Mouse (Mus musculus): ENCODE results near the gene Fam71e2.

The Fam71e2 gene

DNA sequence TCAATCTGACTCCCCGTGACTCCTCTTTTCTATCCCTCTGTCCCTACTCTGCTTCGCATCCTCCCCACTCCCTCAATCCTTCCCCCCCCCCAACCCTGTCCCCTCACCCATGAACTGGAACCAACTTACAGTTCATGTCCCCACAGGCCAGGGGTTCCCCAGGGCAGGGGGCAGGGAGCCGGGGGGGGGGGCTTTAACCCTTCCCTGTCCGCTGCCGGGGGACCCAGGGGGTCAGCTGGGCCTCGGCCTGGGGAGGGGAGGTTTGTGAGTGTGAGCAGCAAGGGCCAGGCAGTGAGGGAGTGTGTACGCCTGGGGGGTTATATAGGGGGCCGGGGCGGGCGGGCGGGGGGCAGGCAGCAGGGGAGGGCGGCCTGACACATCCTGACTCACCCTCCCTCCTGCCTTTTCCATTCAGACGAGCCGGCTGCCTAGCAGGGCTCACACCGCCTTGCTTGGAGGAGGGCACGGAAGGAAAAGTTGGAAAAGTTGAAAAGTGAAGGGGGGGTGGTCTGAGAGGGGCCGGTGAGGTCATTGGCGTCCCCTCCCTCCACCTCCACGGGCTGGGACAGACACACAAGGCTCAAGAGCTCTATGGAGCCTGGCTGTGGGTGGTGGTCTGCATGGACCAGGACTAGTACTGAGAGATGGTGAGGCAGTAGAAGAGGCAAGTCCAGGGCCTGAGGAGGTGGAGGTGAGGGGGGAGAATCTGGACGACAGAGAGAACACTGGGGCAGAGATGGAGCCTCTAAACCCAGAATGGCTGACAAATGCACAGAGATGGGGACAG, 6.9 kb upstream of the Fam71e2 start:
- DNase-seq: no peak

DNA sequence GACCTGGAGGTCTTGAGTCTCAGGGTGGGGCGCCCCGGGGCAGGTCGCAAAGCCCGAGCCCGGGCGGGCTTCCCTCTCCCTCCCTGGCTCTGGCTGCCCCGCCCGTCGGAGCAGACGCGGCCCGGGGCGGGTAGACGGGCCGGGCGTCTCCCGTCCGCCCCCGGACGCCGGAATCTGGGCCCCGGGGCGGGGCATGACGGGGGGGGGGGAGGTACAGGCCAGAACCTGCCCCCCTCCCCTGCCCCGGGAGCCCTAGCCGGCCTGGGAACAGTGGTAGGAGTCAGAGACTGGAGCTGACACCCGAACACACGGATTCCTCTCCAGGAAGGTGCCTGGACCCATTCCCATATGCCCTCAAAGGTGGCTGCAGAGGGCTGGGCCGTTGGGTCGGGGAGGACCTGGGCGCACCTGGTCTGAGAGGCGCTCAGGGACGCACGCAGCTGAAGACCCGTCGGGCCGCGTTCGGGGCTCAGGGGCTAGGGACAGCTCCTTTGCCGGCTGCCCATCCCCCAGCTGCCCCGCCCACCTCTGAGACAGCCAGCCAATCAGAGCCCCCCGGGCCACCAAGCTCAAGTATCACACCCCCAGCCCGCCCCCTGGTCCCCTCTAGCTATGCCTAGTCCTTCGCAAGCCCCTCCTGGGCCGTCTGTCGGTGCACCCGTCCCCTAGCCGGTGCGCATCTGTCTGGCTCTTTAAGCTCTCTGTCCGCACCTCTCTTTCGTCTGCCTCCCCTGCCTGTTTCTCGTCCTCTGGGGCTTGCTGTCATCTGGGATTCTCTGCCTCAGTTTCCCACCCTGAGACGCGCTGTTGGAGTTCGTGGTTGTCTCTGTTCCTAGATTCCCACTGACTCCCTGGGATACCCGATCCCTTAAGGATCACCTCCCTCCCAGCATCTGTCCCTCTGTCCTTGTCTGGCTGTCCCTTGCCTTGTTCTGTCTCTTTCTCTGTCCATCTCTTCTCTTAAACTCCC, 6.0 kb upstream of the Fam71e2 start:
- DNase-seq: peak; percentile 88

DNA sequence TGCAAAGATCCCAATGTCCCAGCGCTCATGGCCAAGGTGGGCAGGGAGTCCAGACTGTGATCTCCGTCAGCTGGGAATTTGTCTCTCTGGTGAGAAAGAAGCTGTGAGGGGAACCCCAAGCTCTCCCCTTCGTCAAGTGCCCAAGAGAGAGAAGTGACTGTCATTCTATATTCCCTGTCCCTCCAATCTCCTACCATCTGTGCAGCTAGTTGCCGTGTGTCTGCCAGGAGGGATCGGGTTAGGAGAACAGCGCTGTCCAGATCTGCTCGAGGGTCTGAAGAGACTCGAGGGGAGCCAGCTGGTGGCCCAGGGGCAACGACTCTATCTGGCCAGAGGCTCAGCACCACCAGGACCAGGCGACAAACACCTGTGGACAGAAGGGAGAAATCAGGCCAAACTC, 5.0 kb upstream of the Fam71e2 start:
- DNase-seq: no peak

DNA sequence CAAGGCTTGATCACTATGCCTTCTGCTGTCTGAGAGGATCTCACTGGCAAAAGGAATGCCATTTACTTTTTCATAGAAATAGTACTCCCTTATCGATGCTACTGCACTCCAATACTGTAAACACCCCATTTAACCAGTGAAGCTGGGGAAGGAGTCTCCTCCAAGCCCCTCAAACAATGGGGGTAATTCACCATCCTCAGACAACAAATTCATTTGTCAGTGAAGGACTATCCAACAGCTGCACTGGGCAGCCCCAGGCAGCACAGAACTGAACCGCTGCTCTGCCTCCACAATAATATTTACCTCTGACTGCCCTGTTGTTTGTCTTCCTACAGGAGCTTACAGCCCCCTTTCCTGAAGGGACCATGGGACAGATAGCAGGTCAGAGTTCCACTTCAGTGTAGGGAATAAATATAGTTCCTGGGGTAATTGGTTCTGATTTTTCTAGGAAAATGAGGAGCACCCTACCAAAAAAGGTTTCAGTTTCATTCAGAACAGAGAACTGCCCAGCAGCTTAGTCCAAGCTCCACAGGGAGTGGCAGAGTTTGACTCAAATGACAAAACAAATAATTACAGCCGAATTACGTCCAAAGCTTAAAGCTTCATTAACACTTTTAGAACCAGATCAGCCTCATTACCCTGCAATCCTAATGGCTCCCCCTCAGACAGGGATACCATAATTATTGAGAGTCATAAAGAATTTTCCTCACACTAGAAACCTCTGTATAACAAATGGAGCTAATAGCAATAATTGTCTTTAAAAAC, 6.0 kb downstream of the Fam71e2 start:
- DNase-seq: no peak

DNA sequence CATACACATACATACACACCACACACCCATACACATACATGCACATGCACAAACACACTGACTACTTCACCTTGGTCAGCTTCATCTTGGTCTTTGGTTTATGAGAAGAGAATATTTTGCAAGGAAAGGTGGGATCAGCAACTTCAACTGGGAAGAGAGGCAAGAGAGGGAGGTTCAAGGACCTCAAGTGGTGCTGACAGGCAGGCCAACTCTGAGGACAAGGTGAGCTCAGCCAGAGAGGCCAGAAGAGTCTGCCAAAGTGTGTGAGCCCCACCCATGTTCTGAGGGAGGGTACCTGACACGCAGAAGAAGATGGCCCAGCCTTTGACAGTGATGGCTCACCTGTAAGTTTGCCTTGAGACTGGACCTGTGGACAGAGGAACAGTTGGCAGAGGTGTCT, 11.4 kb downstream of the Fam71e2 start:
- no peak for DNase-seq

DNA sequence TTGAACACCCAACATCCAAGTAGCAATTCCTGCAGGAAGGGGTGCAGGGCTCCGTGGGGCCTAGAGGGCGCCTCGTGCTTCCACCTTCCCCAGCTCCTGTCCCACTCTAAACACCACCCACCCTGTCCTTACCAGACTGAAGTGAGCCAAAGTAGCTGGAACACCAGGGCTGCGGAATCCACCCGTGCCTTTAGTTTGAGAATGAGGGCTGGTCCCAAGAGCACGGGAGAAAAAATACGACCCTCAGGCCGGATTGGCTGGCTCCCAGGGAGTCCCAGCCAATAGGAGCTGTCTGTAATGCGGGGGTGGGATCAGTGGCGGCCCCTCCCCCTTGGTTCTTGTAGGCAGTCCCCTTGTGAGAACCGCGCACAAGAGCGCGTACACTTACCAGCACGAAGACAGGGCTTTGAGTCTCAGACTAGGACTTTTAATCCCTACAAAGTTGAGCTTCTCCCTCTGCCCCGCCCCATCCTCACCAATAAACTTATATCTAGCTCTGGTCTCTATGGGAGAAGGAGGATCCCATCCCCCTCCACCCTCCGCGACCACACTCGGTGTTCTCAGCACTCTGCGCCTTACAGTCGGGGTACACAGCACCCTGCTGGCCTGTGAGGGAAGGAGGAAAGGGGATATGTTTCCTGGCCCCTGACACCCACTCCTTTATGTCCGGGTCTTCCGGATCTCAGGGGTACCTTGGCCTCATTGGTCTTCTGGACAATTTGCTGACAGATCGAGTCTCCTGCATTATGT, 18.1 kb downstream of the Fam71e2 start, which contains the start of gene Cox6b2:
Cox6b2 (minus strand) TSS at position 274 of the 750 bp plus-strand sequence.
- peak; percentile 94 for DNase-seq

DNA sequence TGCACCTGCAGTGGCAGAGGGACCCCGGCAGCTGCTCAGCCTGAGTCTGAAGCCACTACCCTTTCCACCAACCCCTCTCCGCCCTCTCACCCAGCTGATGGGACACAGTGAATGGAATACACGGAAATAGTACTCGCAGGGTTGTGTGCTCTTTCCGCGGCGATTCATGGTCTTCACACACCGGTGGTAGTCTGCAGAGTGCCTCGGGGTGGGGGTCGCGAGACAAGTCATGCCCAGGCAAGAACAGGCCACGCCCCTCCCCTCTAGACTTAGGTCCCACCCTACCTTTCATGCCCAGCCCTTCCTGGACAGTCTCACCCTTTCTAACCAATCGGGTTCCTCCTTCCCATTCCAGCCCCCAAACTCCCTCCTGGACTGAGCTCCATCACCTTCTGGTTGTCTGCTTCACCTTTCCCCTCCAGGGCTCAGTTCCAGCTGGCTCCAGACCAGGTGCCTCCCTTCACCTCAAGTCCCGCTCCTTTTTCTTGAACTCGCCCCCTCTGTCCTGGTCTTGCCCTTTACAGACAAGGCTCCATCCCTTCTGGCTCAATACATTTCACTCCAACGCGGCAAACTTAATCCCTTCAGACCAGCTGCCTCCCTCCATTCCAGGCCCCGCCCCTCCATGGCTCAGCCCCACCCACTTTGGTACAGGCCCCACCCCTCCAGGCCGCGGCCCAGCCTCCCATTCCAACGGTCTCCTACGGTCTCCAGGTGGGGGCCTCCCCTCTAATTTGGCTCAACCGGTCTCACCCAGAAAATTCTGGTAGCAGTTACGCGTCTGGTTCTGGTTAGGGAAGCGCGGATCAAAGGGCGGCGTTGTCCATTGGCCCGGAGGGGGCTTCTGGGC, 18.9 kb downstream of the Fam71e2 start:
- DNase-seq: peak; percentile 71

DNA sequence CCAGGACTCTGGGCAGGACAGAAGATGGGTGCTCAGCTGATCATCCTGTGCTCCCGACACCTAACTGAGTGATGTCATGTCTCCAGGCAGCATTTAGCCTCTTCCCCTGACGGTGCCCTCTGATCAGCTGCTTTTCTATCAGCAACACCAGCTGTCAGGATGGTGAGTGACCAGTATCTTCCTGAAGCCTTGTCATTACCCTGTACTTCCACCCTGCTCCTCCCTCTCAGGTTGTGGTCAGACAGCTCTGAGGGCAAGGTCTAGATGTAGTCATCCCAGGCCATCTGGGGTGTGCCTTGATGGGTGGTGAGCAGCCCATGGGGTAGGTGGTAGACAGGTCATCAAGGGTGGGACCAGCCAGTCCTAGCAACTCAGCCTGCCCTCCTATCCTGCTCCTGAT, 21.9 kb downstream of the Fam71e2 start:
- DNase-seq: no peak

DNA sequence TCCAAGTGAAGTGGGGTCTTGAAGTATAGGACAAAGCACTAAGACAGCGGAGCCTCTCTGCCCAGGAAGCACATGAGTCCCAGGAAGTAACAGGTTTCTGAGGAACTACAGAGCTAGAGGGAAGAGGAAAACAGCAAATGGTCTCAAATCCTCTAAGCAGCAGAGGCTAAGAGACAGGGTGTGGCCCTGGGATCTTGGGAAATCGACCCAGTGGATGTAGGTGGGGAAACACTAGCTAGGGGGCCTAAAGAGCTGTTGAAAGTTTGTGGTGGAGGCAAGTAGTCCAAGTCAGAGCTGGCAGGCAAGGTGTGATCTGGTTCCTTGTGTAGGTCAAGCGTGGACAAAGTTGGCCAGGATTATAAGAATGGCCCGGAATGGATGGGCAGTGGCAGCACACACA, 22.8 kb downstream of the Fam71e2 start:
- DNase-seq: no peak

DNA sequence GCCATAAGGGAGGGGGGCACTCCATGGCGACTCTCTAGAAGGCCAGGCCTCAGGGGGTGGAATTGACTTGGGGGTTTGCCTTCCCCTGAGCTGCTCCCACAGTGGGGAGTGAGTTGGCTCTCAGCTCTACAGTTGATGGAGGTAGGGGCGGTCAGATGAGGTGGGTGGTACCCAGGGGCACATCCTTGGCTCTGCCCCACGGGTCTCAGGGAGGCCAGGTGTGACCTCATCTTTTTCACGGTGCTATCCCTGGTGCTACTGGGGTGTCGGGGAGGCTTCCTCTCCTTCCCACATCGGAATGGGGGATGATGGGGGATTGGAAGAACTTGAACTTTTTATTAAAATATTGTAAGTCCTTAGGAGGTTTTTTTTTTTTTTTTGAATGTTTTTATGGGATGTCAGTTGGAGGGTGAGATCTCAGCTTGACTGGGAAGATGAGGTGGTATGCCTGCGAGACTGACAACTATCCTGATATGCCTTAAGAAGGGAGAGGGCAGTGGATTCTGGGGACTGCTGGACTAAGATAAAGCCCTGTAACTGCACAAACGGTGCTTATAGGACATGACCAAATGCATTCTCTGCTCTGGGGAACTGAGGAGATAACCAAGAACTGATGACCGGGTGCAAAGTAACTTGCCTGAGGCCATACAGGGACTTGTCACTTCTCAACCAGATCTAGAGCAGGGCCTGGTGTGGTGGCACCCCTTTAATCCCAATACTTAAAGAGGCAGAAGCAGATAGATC, 23.8 kb downstream of the Fam71e2 start:
- DNase-seq: no peak

DNA sequence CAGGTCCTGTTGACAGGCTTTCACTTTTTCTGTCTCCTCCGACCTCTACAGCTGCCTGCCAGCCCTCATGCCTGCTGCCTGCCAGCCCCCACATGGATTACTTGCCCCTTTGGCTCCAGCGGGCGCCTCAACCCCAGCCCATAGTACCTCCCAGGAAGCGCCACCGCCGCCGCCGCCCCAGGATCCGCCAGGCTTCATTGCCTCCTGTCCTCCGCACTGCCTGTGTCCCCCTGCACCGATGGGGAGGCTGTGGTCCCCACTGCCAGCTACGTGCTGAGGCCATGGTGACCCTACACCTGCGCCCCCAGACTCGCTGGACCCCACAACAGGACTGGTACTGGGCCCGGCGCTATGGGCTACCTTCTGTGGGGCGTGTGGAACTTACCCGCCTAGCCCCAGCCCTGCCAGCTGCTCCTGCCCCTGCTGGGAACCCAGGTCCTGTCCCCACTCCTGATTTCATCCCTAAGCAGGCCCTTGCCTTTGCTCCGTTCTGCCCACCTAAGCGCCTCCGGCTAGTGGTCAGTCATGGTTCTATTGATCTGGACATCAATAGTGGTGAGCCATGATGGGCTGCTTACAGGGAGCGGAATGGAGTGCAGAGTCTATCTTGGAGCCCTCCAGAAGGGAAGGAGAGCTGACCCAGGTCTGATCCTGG, 24.6 kb downstream of the Fam71e2 start:
- no peak for DNase-seq

DNA sequence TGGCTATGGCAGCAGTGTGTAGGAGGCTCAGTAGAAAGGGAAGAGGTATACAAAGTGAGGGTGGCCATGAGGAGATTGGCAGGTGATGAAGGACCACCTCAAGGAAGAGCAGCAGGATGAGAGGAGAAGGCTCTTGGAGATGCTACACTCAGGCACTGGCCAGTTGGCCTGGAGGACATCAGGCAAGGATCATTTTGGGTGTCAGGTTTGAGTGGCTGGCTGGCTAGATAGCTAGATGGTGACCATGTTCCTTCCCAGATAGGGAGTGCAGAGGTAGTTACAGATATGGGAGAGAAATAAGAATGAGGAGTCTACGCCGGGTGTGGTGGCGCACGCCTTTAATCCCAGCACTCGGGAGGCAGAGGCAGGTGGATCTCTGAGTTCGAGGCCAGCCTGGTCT, 26.2 kb downstream of the Fam71e2 start:
- DNase-seq: no peak

DNA sequence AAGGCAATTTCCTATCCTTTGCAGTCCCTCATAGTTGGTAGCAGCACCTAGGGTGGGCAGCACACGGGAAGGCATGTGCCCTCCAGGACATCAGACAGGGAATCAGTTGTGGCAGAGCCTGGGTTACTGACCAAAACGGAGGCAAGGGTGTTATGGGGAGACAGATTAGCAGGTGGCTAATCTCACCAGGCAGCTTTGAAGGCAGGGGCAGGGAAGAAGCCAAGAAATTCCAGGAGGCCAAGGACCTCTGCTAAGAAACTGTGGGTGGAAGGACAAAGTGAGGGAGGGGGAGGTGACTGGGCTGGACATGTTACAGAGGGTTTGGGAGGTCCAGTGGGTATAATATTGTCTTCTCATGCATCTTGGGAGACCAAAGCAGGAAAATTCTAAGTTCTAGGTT, 27.7 kb downstream of the Fam71e2 start:
- DNase-seq: no peak

DNA sequence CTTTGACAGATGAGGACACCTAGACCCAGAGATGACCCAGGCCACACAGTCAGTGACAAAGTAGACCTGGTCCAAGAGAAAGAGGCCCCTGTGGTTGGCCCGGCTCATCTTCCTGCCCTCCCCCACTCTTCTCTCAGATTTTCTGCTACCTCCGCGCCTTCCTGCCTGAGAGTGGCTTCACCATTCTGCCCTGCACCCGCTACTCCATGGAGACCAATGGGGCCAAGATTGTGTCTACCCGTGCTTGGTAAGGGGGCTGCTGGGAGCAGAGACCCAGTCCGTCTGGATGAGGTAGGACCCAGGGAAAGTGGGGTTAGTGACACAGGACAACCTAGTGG, 28.7 kb downstream of the Fam71e2 start:
- DNase-seq: no peak

DNA sequence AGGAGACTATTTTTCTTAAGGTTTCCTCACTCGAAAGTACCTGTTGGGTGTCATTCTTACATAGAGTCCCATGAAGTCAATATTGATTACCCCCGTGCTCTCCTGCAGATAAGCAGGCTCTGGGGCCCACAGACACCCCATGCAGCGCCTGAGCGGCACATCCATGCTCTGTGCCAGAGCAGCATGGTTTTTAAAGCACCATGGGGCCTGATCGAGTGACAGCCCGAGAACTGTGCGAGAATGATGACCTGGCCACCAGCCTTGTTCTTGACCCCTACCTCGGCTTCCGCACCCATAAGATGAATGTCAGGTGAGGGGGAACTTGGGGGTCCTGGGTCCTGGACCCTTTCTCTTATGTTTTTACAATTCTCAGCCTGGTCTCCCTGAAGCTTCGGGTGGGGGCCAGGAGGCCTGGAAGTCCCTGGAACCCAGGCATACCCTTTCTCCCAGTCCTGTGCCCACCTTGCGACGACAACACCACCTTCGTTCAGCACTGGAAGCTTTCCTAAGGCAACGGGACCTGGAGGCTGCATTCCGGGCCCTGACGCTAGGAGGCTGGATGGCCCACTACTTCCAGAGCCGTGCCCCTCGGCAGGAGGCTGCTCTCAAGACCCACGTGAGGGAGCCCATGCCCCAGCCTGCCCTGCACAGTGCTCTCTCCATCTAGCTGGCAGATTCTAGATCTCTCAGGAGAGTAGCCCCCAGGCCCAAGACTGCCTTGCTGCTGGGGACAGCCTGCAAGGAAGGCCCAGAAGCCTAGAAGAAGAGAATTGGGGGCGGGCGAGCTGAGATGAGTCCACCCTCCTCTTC, 29.2 kb downstream of the Fam71e2 start:
- DNase-seq: no peak

DNA sequence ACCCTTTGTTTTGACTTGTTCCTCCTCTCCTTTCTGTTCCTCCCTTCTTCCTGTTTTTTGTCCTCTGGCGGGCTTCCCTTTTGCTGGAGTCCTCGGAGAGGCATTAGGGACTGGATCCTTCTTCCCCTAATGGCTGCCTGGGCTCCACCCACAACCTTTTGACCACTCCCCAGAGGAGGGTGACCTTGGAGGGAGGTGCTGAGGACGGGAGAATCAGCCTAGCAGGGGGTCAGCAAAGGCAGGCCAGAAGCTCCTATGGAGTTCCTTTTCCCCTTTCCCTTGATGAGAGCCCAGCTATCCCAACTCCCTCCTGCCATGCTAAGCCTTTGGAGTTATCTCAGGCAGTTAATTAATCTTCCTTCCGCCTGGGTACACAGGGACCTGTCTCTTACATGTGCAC, 30.0 kb downstream of the Fam71e2 start:
- peak; percentile 67 for DNase-seq

DNA sequence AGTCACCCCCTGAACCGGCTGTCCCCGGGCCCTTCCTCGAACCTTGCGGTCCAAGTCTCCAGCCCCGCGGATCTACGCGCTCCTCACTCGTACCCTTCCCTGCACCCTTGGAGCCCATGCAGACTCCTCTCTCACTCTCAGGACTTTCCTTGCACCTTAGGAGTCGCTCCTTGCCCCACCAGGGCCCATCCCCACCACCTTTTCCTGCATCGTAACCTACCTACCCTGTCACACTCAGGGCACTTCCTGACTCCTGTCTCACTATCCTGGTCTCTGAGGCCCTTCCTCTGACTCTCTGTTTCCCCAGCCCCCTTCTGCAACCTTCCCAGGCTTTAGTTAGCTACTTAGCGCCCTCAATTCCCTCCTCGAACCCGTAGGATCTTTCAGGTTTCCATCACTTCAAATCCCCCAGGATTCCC, 30.8 kb downstream of the Fam71e2 start:
- peak; percentile 29 for DNase-seq

DNA sequence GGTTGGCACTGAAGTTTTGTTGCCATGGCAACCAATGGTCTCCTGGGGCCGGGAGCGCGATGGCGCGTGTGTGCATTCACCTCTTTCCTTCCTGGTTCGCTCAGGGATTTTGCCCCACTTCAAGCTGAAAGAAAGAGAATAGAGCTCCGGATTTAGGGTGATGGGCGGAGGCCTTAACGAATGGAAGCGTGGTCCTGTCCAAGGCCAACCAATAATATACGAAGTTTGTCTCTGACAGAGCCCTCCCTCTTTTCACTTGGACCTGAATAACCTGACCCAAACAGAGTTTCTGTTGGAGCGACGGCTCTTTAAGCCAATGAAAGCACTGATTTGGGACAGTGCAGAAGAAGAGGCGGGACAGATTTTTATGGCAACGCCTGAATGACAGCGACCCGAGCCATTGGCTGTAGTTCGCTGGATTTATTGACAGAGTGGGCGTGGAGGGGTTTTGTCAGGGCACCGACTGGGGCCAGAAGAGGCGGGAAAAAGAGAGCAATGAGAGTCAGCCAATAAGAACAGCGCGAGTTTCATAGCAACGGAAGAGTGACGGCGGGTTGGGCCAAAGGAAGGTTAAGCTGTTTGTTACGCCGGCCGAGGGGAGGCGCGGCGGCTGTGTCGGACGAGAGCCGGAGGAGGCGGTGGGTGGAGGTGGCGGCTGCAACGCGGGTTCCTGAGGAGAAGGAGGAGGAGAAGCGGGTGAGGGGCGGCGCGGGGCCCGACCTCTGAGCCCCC, 31.4 kb downstream of the Fam71e2 start, which contains the start of gene Kmt5c:
Kmt5c (plus strand) TSS at position 572 of the 732 bp plus-strand sequence.
- peak; percentile 99 for DNase-seq
